Comparison of ENCODE assay signal across 8 mouse cellular contexts in the genomic region with DNA sequence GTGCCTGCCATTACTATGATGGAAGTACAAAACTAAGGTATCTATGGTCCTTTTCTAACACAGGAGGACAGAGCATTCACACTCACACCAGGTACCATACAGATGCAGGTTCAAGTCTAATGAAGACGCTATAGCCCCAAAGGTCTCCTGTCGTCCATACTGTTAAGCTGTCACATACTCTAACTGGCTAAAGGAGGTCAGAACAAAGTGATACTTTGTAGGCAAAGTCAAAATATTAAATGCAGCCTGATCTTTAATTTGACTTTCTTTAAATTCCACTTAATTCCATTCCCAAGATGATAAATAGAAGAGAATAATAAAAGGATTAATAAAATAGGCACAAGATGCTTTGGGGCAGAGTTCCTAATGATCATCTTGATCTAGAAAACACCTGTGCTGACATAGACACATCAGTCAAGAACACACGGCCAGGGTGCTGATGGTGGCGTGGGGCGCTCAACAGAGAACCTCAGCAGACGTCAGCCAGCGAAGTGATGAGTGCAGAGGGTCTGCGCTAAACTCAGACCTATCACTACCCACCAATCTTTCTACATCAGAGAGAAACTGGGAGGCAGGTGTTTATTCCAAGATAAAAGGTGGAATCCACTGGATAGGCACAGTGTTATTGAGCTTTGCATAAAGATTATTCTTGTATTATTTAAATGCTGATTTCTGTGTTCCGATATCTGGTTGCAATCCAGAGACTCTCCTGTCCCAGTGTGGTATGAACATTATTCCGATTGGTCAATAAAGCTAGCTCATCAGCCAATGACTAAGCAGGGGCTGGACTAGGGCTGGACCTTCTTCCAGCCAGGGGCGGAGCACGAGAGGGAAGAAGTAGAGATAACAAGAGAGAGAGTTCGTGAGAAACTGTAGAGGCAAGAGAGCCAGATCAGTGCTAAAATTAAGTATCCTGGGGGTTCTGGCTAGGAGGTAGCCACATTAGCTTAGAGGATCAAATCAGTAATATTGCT. TPM values are rescaled to one million over a fixed set of nuclear protein-coding genes. Genes with fewer than 3 reads are reported as not detected.
A peak's percentile ranks its signal among the peaks of the same experiment; 100 is the strongest.
DNase-seq lines count a peak whose midpoint lies in the region; ATAC-seq lines count a peak whose summit lies in the region.

No protein-coding gene starts in this region.

- no peak overlapping the region for H3K9ac ChIP-seq in heart, embryonic 15.5 days

- WGBS in heart, embryonic 15.5 days, result 45% methylated on average over 13 of the region's 13 CpGs

- H3K4me1 ChIP-seq in heart, embryonic 15.5 days (replicated peaks), result no peaks in the 10 kb centered on the region

- H3K27me3 ChIP-seq in heart, embryonic 15.5 days, result no peaks in the 10 kb centered on the region

- no peak for DNase-seq in heart, postnatal 25 days (ENCODE audit: low spot score)
- DNase-seq in R1 (ENCODE audit: low read depth, low spot score), result peak; percentile 62
- peak; percentile 22 for DNase-seq in lung, postnatal 25 days (ENCODE audit: low spot score)
- no peak for DNase-seq in left cerebral cortex, adult 18-20 months (ENCODE audit: low spot score in 2 of 2)
- no peak for DNase-seq in gastrocnemius, postnatal 14 days

- H3K9me3 ChIP-seq in heart, embryonic 15.5 days (replicated peaks), result no peaks in the 10 kb centered on the region

- H3K4me2 ChIP-seq in heart, embryonic 15.5 days, result peak overlapping the region; percentile 36; the same call in 1 of the 2 replicates

- peak; percentile 78; the same call in 1 of the 2 replicates for ATAC-seq in heart, embryonic 15.5 days (replicated peaks; ENCODE audit: insufficient number of reproducible peaks, insufficient read depth, low FRiP score, low read depth)
- peak; percentile 99 for ATAC-seq in erythroid progenitor cell, adult 5-6 weeks (replicated peaks; ENCODE audit: low FRiP score, poor library complexity, severe bottlenecking)
- no peak for ATAC-seq in CD4-positive, CD25-positive, alpha-beta regulatory T cell, adult 4 months

- no peak overlapping the region for H3K4me3 ChIP-seq in heart, embryonic 15.5 days

- intact Hi-C loops in heart, postnatal 25 days (cut with DNase I), result loop anchor here (5.0 kb wide), 1 partner anchor 76 kb away; no protein-coding TSS in a partner anchor
- intact Hi-C loops in gastrocnemius, postnatal 14 days (cut with DNase I; ENCODE audit: low total_unique reads), result loop anchor here (5.0 kb wide), 1 partner anchor 39 kb away; no protein-coding TSS in a partner anchor

- no peak overlapping the region for H3K27ac ChIP-seq in heart, embryonic 15.5 days

- H3K36me3 ChIP-seq in heart, embryonic 15.5 days, result peaks cover 7% of the 10 kb centered on the region; the same call in 1 of the 2 replicates

RNA-seq across cellular contexts. Expression of gene Dnajc3, which starts 50.0 kb away (rescaled TPM):
- 24.9 and 29.6 TPM in 2 replicates for polyA plus RNA-seq in heart, embryonic 15.5 days (2015; fragmentation: Nextera tagmentation; extraction: Ambion mirVana)
- 10 to 100 TPM; 28.8 to 33.1 TPM for total RNA-seq in heart, postnatal 25 days (2021)
- 20.5 and 32.7 TPM in 2 replicates for total RNA-seq in erythroid progenitor cell, adult 5-6 weeks (2015; ENCODE audit: low replicate concordance)
- 27.8 and 51.5 TPM in 2 replicates for total RNA-seq in erythroid progenitor cell, adult 5-6 weeks (2017; ENCODE audit: low replicate concordance)
- total RNA-seq in left cerebral cortex, adult 18-20 months (2021), result 10 to 100 TPM; 38.8 to 44.4 TPM
- total RNA-seq in gastrocnemius, postnatal 14 days (2021), result 10 to 100 TPM; 19.3 to 22.0 TPM
- polyA plus RNA-seq in CD4-positive, CD25-positive, alpha-beta regulatory T cell, adult 4 months (2017; shearing (Covaris generic)), result 10 to 100 TPM; 32.6 to 35.3 TPM

Comparison
In these comparisons a context has a peak if more than half of its experiments do, and no peak if none do; other contexts are left out.
1. DNase-seq: peak in R1 (single experiment) and lung, postnatal 25 days (single experiment); none in heart, postnatal 25 days (single experiment), left cerebral cortex, adult 18-20 months (0 of 2) and gastrocnemius, postnatal 14 days (single experiment).